Comparison of ENCODE assay signal across 8 mouse cellular contexts in the genomic region with DNA sequence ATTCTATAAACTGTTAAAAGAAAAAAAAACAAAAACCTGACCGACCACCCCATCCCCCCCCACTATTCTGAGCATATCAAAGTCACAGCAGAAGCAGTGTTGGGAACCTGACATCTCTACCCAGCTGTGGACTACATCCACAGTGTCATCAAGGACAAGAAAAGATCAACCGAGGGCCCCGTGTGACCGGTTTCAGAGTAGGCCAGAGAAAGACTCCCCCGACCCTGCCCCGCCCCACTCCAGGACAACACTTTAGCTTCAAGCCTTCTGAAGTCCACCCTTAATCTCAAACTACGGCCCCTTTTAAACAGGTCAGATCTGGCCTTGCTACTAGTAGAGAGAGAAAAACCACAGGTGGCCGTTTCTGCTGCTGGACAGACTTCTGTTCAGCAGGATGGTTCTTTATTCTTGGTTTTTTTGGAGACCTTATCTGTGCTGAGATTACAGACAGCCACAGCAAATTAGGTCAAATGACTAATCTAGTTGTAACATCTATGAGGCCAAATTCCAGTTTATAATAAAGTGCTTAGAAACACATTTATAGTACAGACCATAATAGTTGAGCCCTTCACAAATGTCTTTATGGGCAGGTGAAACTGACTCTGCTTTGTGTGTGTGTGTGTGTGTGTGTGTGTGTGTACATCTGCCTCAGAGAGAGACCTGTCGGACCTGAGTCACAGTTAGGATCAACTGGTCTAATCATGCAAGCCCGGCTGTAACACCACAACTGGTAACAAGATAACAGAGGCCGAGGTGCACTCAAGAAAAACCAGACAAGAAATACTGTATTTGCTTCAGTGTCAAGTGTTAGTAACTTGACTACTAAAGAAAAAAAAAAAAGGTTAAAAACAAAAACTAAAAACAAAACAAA. TPM values are rescaled to one million over a fixed set of nuclear protein-coding genes. Genes with fewer than 3 reads are reported as not detected.
DNase-seq lines count a peak whose midpoint lies in the region; ATAC-seq and TF ChIP-seq lines count a peak whose summit lies in the region.

No protein-coding gene starts in this region.

- H3K36me3 ChIP-seq in spleen, adult 2 months (ENCODE audit: control insufficient read depth, insufficient read depth, low read length), result peaks cover 16% of the 10 kb centered on the region
- H3K36me3 ChIP-seq in forebrain, embryonic 12.5 days (replicated peaks), result peaks cover 13% of the 10 kb centered on the region
- peaks cover 42% of the 10 kb centered on the region for H3K36me3 ChIP-seq in kidney, embryonic 15.5 days
- H3K36me3 ChIP-seq in midbrain, embryonic 16.5 days (ENCODE audit: control insufficient read depth, insufficient read depth, low read length), result peaks cover 3% of the 10 kb centered on the region; the same call in 1 of the 2 replicates

- no peak for ATAC-seq in forebrain, embryonic 12.5 days (ENCODE audit: low FRiP score)
- ATAC-seq in kidney, embryonic 15.5 days (replicated peaks; ENCODE audit: low FRiP score), result no peak
- no peak for ATAC-seq in midbrain, embryonic 16.5 days

- no peaks in the 10 kb centered on the region for H3K9me3 ChIP-seq in forebrain, embryonic 12.5 days
- H3K9me3 ChIP-seq in kidney, embryonic 15.5 days (replicated peaks), result no peaks in the 10 kb centered on the region
- H3K9me3 ChIP-seq in midbrain, embryonic 16.5 days (replicated peaks; ENCODE audit: control insufficient read depth, low read length, poor library complexity, severe bottlenecking), result no peaks in the 10 kb centered on the region

- H3K4me2 ChIP-seq in forebrain, embryonic 12.5 days, result peak overlapping the region; percentile 96
- peak overlapping the region; percentile 91 for H3K4me2 ChIP-seq in kidney, embryonic 15.5 days
- H3K4me2 ChIP-seq in midbrain, embryonic 16.5 days (ENCODE audit: low read length), result peak overlapping the region; percentile 99

- H3K27ac ChIP-seq in spleen, adult 2 months (ENCODE audit: insufficient read depth, low read length), result peak overlapping the region; percentile 88
- H3K27ac ChIP-seq in forebrain, embryonic 12.5 days, result no peak overlapping the region
- peak overlapping the region; percentile 79 for H3K27ac ChIP-seq in kidney, embryonic 15.5 days
- no peak overlapping the region for H3K27ac ChIP-seq in midbrain, embryonic 16.5 days (ENCODE audit: low read length)

- no peak for DNase-seq in spleen, adult 2 months (ENCODE audit: low read depth in 1 of 2, low spot score in 2 of 2)
- DNase-seq in spleen, adult 12 weeks (ENCODE audit: low spot score), result no peak
- no peak for DNase-seq in right cerebral cortex, adult 2 months (ENCODE audit: low spot score in 2 of 2)
- DNase-seq in layer of hippocampus, adult 8-10 months (ENCODE audit: low spot score in 2 of 2), result no peak
- no peak for DNase-seq in thymus, adult 18-20 months

- H3K27me3 ChIP-seq in spleen, adult 2 months (ENCODE audit: control insufficient read depth, insufficient read depth, low read length), result no peaks in the 10 kb centered on the region
- H3K27me3 ChIP-seq in forebrain, embryonic 12.5 days, result no peaks in the 10 kb centered on the region
- no peaks in the 10 kb centered on the region for H3K27me3 ChIP-seq in kidney, embryonic 15.5 days
- no peaks in the 10 kb centered on the region for H3K27me3 ChIP-seq in midbrain, embryonic 16.5 days (ENCODE audit: control insufficient read depth, insufficient read depth, low read depth, low read length)

- TF ChIP-seq POLR2A in spleen, adult 2 months (IDR thresholded peaks at IDR 0.05; ENCODE audit: low read depth, low read length), result no peak

- peaks cover 23% of the 10 kb centered on the region for H3K4me1 ChIP-seq in spleen, adult 2 months (ENCODE audit: control insufficient read depth, insufficient read depth, insufficient read length)
- peaks cover 72% of the 10 kb centered on the region for H3K4me1 ChIP-seq in forebrain, embryonic 12.5 days
- peaks cover 59% of the 10 kb centered on the region for H3K4me1 ChIP-seq in kidney, embryonic 15.5 days
- H3K4me1 ChIP-seq in midbrain, embryonic 16.5 days (ENCODE audit: control insufficient read depth, insufficient read depth, low read length), result peaks cover 61% of the 10 kb centered on the region

- peak overlapping the region; percentile 41; the same call in 1 of the 2 replicates for H3K4me3 ChIP-seq in spleen, adult 2 months (ENCODE audit: extremely low read depth, insufficient read depth, insufficient read length)
- H3K4me3 ChIP-seq in forebrain, embryonic 12.5 days (replicated peaks), result peak overlapping the region; percentile 93
- peak overlapping the region; percentile 71 for H3K4me3 ChIP-seq in kidney, embryonic 15.5 days (replicated peaks)
- peak overlapping the region; percentile 70 for H3K4me3 ChIP-seq in midbrain, embryonic 16.5 days (ENCODE audit: low read depth, low read length)

- peak overlapping the region; percentile 51; the same call in 1 of the 2 replicates for H3K9ac ChIP-seq in forebrain, embryonic 12.5 days
- peak overlapping the region; percentile 85 for H3K9ac ChIP-seq in kidney, embryonic 15.5 days
- peak overlapping the region; percentile 54 for H3K9ac ChIP-seq in midbrain, embryonic 16.5 days (ENCODE audit: low read depth, low read length)

- no peak for TF ChIP-seq CTCF in spleen, adult 2 months (IDR thresholded peaks at IDR 0.05; ENCODE audit: extremely low read depth, insufficient read depth, insufficient read length, insufficient replicate concordance)

- 3% methylated on average over 11 of the region's 11 CpGs for WGBS in spleen, adult 2 months
- 48% methylated on average over 11 of the region's 11 CpGs for WGBS in forebrain, embryonic 12.5 days
- WGBS in kidney, embryonic 15.5 days, result 4% methylated on average over 11 of the region's 11 CpGs
- WGBS in midbrain, embryonic 16.5 days, result 19% methylated on average over 11 of the region's 11 CpGs

RNA-seq across cellular contexts. Expression of a gene that starts 4.9 kb away (rescaled TPM):
- polyA plus RNA-seq in spleen, adult 2 months (2012; rRNA removed), result 49.6 and 83.0 TPM in 2 replicates
- polyA plus RNA-seq in forebrain, embryonic 12.5 days (2016; fragmentation: Nextera tagmentation; extraction: Ambion mirVana), result 7.4 and 7.8 TPM in 2 replicates
- 12.3 and 13.3 TPM in 2 replicates for polyA plus RNA-seq in kidney, embryonic 15.5 days (2015; fragmentation: Nextera tagmentation; extraction: Ambion mirVana)
- 9.6 and 9.9 TPM in 2 replicates for polyA plus RNA-seq in midbrain, embryonic 16.5 days (2015; fragmentation: Nextera tagmentation; extraction: Ambion mirVana)
- total RNA-seq in layer of hippocampus, adult 8-10 months (2022), result 10 to 100 TPM; 53.5 to 58.0 (median 56.2) TPM

Comparison
In these comparisons a context has a peak if more than half of its experiments do, and no peak if none do; other contexts are left out.
1. H3K27ac ChIP-seq: peak in spleen, adult 2 months (single experiment) and kidney, embryonic 15.5 days (single experiment); none in forebrain, embryonic 12.5 days (single experiment) and midbrain, embryonic 16.5 days (single experiment).
2. H3K4me3 ChIP-seq: peak in every context shown above with its lines; median percentile 93 in forebrain, embryonic 12.5 days; 71 in kidney, embryonic 15.5 days; 70 in midbrain, embryonic 16.5 days; 41 in spleen, adult 2 months.
3. Peak in every context shown above with its lines, with median percentiles within 50 percentile points of each other: H3K4me2 ChIP-seq and H3K9ac ChIP-seq.